Mouse (Mus musculus) stomach, embryonic 16.5 days (tissue): ENCODE data around the gene Notch2. TPM values are rescaled to one million over a fixed set of nuclear protein-coding genes. Genes with fewer than 3 reads are reported as not detected.

Experiments
- polyA plus RNA-seq: library from polyadenylated mRNA; unstranded; fragments of >200 nt; fragmentation: Nextera tagmentation; extraction: Ambion mirVana; gene quantifications from 2 replicates; pipeline ENCODE4 v1.2.1, GENCODE M21; 2015

Notch2 gene
- polyA plus RNA-seq, 1 experiment from 2014 or later = 23.6 TPM

Other genes starting within 250 kb of the Notch2 start
- 27.5 and 31.3 TPM in 2 replicates for gene Pde4dip, start 124.8 kb upstream of the Notch2 start, polyA plus RNA-seq
- gene Sec22b, start 112.3 kb upstream of the Notch2 start, polyA plus RNA-seq = 143 and 147 TPM in 2 replicates
- gene Adam30, start 147.1 kb downstream of the Notch2 start, polyA plus RNA-seq = not detected in 2 replicates
- 0.30 and 1.1 TPM in 2 replicates for gene Reg4, start 208.6 kb downstream of the Notch2 start, polyA plus RNA-seq